Mouse (Mus musculus): ENCODE measurements at regions not wholly inside any gene's neighbourhood (a gene's known extent, or its start where the extent isn't known, plus 50 kb on each side); places are given as distances from the start of the nearest gene placed in this dataset.

DNA sequence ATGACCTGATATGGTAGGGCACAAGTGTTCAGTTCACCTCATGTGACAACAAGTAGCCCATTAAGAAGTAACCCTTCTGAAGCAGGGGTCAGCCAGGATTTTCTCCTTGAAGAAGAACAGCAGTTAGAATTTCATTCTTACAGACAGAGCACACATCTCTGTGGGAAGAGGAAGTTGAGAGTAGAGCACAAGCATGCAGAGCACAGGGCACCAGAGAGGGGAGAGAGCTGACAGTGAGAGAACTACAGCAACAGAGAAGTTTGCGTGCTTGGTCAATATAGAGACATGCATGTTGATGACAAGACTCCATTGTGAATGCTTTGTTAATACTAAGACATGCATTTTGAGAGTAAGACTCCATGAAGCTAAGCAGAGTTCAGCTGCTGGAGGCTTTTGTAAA, 263.2 kb upstream of the Tusc1 start:
- DNase-seq (ENCODE audit: low read depth in 3 of 3, low spot score in 3 of 3): no peak
- H3K9me3 ChIP-seq (ENCODE audit: control insufficient read depth, low read length): no peaks in the 10 kb centered on the region
- no peaks in the 10 kb centered on the region for H3K36me3 ChIP-seq (replicated peaks; ENCODE audit: control insufficient read depth, insufficient read depth, low read depth)
- H3K4me1 ChIP-seq (replicated peaks; ENCODE audit: control insufficient read depth in 2 of 2, insufficient read depth in 2 of 2, low read length in 1 of 2): no peaks in the 10 kb centered on the region
- no peak overlapping the region for H3K4me2 ChIP-seq (ENCODE audit: low read depth)
- TF ChIP-seq CTCF (IDR thresholded peaks at IDR 0.05; ENCODE audit: low read depth) (no peak), EP300 (IDR thresholded peaks at IDR 0.05; ENCODE audit: low read depth) (no peak)
- ATAC-seq (ENCODE audit: insufficient read depth): no peak
- H3K27me3 ChIP-seq (ENCODE audit: control insufficient read depth, insufficient read depth, low read length): no peaks in the 10 kb centered on the region
- no peak overlapping the region for H3K27ac ChIP-seq
- H3K9ac ChIP-seq (replicated peaks): no peak overlapping the region
- WGBS (ENCODE audit: insufficient replicate concordance): 63% methylated on average over 1 of the region's 1 CpGs
- no peak overlapping the region for H3K4me3 ChIP-seq (ENCODE audit: insufficient read depth in 1 of 2, low read depth in 2 of 2, low read length in 2 of 2)

DNA sequence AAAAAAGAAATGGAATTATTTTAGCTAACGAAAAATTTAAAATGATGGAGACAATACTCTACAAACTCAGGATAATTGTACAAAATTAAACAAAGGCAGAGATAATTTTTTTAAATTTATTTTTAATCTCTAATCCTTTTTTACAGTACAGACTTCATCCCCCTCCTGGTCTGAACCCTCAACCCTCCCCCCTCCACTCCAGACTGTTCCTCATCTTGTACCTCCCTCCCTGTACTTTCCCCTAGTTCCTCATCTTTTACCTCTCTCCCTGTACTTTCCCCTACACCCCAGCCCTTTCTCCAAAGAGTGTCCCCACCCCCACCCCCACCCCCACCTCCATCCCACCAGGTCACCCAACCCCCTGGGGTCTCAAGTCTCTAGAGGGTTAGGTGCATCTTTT, 249.0 kb upstream of the Tusc1 start:
- TF ChIP-seq EP300 (IDR thresholded peaks at IDR 0.05; ENCODE audit: low read depth): no peak
- TF ChIP-seq CTCF (IDR thresholded peaks at IDR 0.05; ENCODE audit: low read depth): no peak

DNA sequence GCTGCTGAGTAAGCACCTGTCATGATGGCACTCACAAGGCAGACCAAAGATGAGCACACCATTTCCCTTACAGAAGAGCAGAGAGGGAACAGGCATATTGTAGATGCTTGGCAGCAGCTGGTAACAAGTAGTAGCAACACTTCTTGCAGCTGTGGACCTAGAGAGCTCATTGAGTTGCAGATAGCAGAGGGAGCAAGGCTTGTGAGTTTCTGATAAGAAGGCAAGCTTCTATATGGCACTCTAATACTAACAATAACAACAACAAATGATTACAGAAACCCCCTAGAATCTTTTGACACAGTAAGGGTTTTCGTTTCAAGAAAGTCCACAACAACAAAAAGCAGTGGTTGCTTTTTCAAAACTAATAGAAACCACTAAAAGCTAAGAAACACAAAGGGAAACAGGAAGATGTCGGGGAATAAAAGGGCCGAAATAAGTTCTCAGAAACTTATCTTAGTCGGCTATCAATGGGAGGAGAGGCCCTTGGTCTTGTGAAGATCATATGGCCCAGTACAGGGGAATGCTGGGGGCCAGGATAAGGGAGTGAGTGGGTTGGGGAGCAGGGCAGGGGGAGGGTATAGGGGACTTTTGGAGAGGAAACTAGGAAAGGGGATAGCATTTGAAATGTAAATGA, 248.5 kb upstream of the Tusc1 start:
- peak overlapping the region; percentile 98 for H3K27ac ChIP-seq
- peak overlapping the region; percentile 23 to 39; a peak in 2 of 4 replicates for H3K4me3 ChIP-seq (ENCODE audit: insufficient read depth in 1 of 2, low read depth in 2 of 2, low read length in 2 of 2)
- peak; percentile 72 to 80 (median 75) for DNase-seq (ENCODE audit: low read depth in 3 of 3, low spot score in 3 of 3)
- TF ChIP-seq CTCF (IDR thresholded peaks at IDR 0.05; ENCODE audit: low read depth) (no peak), EP300 (IDR thresholded peaks at IDR 0.05; ENCODE audit: low read depth) (peak; percentile 90)
- peak overlapping the region; percentile 71 for H3K4me2 ChIP-seq (ENCODE audit: low read depth)
- H3K9me3 ChIP-seq (ENCODE audit: control insufficient read depth, low read length): no peaks in the 10 kb centered on the region
- no peaks in the 10 kb centered on the region for H3K36me3 ChIP-seq (replicated peaks; ENCODE audit: control insufficient read depth, insufficient read depth, low read depth)
- H3K9ac ChIP-seq (replicated peaks): peak overlapping the region; percentile 59
- peaks cover 32 to 37% of the 10 kb centered on the region in 2 experiments for H3K4me1 ChIP-seq (replicated peaks; ENCODE audit: control insufficient read depth in 2 of 2, insufficient read depth in 2 of 2, low read length in 1 of 2)
- WGBS (ENCODE audit: insufficient replicate concordance): 11% methylated on average over 4 of the region's 4 CpGs
- ATAC-seq (ENCODE audit: insufficient read depth): peak; percentile 98
- H3K27me3 ChIP-seq (ENCODE audit: control insufficient read depth, insufficient read depth, low read length): no peaks in the 10 kb centered on the region

More for the DNA sequence above, 249.0 kb upstream of the Tusc1 start:
- Histone ChIP-seq H3K27me3 (ENCODE audit: control insufficient read depth, insufficient read depth, low read length) (no peaks in the 10 kb centered on the region), H3K36me3 (replicated peaks; ENCODE audit: control insufficient read depth, insufficient read depth, low read depth) (no peaks in the 10 kb centered on the region), H3K9me3 (ENCODE audit: control insufficient read depth, low read length) (no peaks in the 10 kb centered on the region), H3K4me2 (ENCODE audit: low read depth) (peak overlapping the region; percentile 71), H3K4me3 (ENCODE audit: insufficient read depth in 1 of 2, low read depth in 2 of 2, low read length in 2 of 2) (no peak overlapping the region), H3K9ac (replicated peaks) (peak overlapping the region; percentile 1), H3K27ac (peak overlapping the region; percentile 98), H3K4me1 (replicated peaks; ENCODE audit: control insufficient read depth in 2 of 2, insufficient read depth in 2 of 2, low read length in 1 of 2) (peaks cover 30 to 34% of the 10 kb centered on the region in 2 experiments)
- ATAC-seq (ENCODE audit: insufficient read depth): peak; percentile 33; the same call in 1 of the 2 replicates
- WGBS (ENCODE audit: insufficient replicate concordance): 37% methylated on average over 1 of the region's 1 CpGs
- DNase-seq (ENCODE audit: low read depth in 3 of 3, low spot score in 3 of 3): no peak

DNA sequence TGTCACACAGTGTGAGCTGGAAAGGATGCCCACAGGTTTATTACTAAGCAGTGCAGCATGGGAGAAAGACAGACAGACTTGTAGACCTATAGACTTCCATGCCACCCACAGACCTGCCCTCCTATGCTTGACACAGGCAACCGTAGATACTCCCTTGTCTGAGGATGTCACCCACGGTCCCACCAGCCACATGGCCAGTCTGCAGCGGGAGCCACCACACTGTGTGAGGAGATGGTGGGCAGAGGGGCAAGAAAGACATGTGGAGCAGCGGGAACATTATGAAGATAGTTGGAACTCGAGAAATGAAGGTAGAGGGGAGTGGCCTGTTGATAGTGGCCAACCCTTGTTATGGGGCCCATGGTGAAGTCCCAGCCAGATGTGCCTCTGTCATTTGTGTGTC, 244.0 kb upstream of the Tusc1 start:
- no peak for ATAC-seq (ENCODE audit: insufficient read depth)

DNA sequence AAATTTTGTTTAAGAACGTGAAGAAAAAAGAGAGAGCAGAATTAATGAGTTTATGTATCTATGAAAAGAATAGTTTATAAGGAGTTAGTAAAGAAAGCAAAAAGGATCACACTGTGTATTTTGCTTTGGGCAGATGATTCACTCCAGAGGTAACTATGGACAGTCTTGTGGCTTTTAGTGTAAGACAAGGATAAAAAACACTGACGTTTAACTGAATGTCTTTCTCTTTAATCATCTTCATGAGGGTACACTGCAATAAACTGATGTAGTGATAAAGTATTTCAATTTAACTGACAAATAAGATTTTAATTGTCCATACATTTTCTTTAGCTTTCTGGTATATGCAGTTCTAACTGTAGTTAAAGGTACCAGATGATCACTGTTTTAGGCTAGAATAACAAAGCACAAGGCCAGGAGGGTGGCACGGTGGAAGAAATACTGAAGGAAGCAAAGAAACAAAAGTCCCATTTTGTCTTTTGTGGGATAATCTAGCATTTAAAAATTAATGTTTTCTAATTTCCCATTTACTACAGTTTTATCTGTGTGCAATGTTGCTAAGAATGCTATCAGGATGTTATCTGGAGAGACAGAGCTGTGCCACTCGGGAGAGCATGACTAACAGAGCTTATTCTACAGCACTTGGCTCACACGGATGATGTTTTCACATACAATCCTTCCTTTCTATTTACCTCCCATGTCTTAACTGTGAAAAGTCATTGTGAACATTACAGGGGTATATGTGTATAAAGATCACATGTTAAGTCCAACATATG, 232.4 kb upstream of the Tusc1 start:
- TF ChIP-seq EP300 (IDR thresholded peaks at IDR 0.05; ENCODE audit: low read depth) (peak; percentile 41; the same call in 1 of the 2 replicates), CTCF (IDR thresholded peaks at IDR 0.05; ENCODE audit: low read depth) (no peak)
- H3K27ac ChIP-seq: no peak overlapping the region
- no peak overlapping the region for H3K4me3 ChIP-seq (ENCODE audit: insufficient read depth in 1 of 2, low read depth in 2 of 2, low read length in 2 of 2)
- no peaks in the 10 kb centered on the region for H3K36me3 ChIP-seq (replicated peaks; ENCODE audit: control insufficient read depth, insufficient read depth, low read depth)
- ATAC-seq (ENCODE audit: insufficient read depth) (peak; percentile 76), DNase-seq (ENCODE audit: low read depth in 3 of 3, low spot score in 3 of 3) (no peak)
- no peaks in the 10 kb centered on the region for H3K9me3 ChIP-seq (ENCODE audit: control insufficient read depth, low read length)
- H3K9ac ChIP-seq (replicated peaks): no peak overlapping the region
- 38% methylated on average over 5 of the region's 5 CpGs for WGBS (ENCODE audit: insufficient replicate concordance)
- H3K4me2 ChIP-seq (ENCODE audit: low read depth): no peak overlapping the region
- H3K4me1 ChIP-seq (replicated peaks; ENCODE audit: control insufficient read depth in 2 of 2, insufficient read depth in 2 of 2, low read length in 1 of 2): peaks cover 10 to 14% of the 10 kb centered on the region in 2 experiments
- no peaks in the 10 kb centered on the region for H3K27me3 ChIP-seq (ENCODE audit: control insufficient read depth, insufficient read depth, low read length)

More for the DNA sequence above, 244.0 kb upstream of the Tusc1 start:
- no peak overlapping the region for H3K4me3 ChIP-seq (ENCODE audit: insufficient read depth in 1 of 2, low read depth in 2 of 2, low read length in 2 of 2)
- TF ChIP-seq EP300 (IDR thresholded peaks at IDR 0.05; ENCODE audit: low read depth): no peak
- TF ChIP-seq CTCF (IDR thresholded peaks at IDR 0.05; ENCODE audit: low read depth): no peak
- H3K9me3 ChIP-seq (ENCODE audit: control insufficient read depth, low read length): no peaks in the 10 kb centered on the region
- H3K27ac ChIP-seq: no peak overlapping the region
- H3K36me3 ChIP-seq (replicated peaks; ENCODE audit: control insufficient read depth, insufficient read depth, low read depth): no peaks in the 10 kb centered on the region
- no peak for DNase-seq (ENCODE audit: low read depth in 3 of 3, low spot score in 3 of 3)
- no peak overlapping the region for H3K9ac ChIP-seq (replicated peaks)
- no peaks in the 10 kb centered on the region for H3K27me3 ChIP-seq (ENCODE audit: control insufficient read depth, insufficient read depth, low read length)
- peaks cover 24 to 27% of the 10 kb centered on the region in 2 experiments for H3K4me1 ChIP-seq (replicated peaks; ENCODE audit: control insufficient read depth in 2 of 2, insufficient read depth in 2 of 2, low read length in 1 of 2)
- WGBS (ENCODE audit: insufficient replicate concordance): 76% methylated on average over 5 of the region's 5 CpGs
- H3K4me2 ChIP-seq (ENCODE audit: low read depth): no peak overlapping the region
